Mouse (Mus musculus) forebrain, embryonic 14.5 days (tissue): ENCODE data around the gene Cdk5rap2. TPM values are rescaled to one million over a fixed set of nuclear protein-coding genes. Genes with fewer than 3 reads are reported as not detected.

ENCODE experiments used
- ATAC-seq: fragments of 200-750 bp; cut with Nextera tagmentation; 2 replicates; pipeline ENCODE4 v1.8.0; 2017; ENCODE audit warnings: mild to moderate bottlenecking, moderate library complexity
- DNase-seq: peaks from one replicate; pipeline ENCODE4 v3.0.0-alpha.2; 2015; ENCODE audit warnings: low spot score
- H3K27ac ChIP-seq: fragments of 300-500 bp; sonication (generic); 2 replicates; pipeline ENCODE4 v1.5.1; 2014; ENCODE audit warnings: low read depth, mild to moderate bottlenecking, control low read depth, low read length, moderate library complexity
- H3K27me3 ChIP-seq: fragments of 300-500 bp; sonication (generic); replicated peaks from 2 replicates; pipeline ENCODE4 v1.6.1; 2014; ENCODE audit warnings: low read length, control low read depth, mixed read lengths; ENCODE audit not compliant: control insufficient read depth, insufficient read depth
- H3K36me3 ChIP-seq: fragments of 300-500 bp; sonication (generic); 2 replicates; pipeline ENCODE4 v1.6.1; 2014; ENCODE audit warnings: low read length, control low read depth; ENCODE audit not compliant: control insufficient read depth, insufficient read depth
- H3K4me1 ChIP-seq: fragments of 300-500 bp; sonication (generic); 2 replicates; pipeline ENCODE4 v1.6.1; 2014; ENCODE audit warnings: antibody characterized with exemption, low read length, control low read depth; ENCODE audit not compliant: control insufficient read depth, insufficient read depth
- H3K4me2 ChIP-seq: fragments of 300-500 bp; sonication (generic); 2 replicates; pipeline ENCODE4 v1.6.1; 2014; ENCODE audit warnings: mild to moderate bottlenecking, control low read depth, low read length
- H3K4me3 ChIP-seq: fragments of 300-500 bp; sonication (generic); 2 replicates; pipeline ENCODE4 v1.5.1; 2014; ENCODE audit warnings: low read depth, low read length, control low read depth
- H3K9ac ChIP-seq: fragments of 300-500 bp; sonication (generic); 2 replicates; pipeline ENCODE4 v1.6.1; 2014; ENCODE audit warnings: mild to moderate bottlenecking, low read length, control low read depth, moderate library complexity
- H3K9me3 ChIP-seq: fragments of 300-500 bp; sonication (generic); replicated peaks from 2 replicates; pipeline ENCODE4 v1.6.1; 2016; ENCODE audit warnings: low read length, control low read depth, mixed read lengths; ENCODE audit not compliant: control insufficient read depth
- WGBS: fragments of 180-500 bp; shearing (Covaris S2); extraction: QIAGEN DNeasy Blood & Tissue Kit; methylation state at CpG from one replicate; pipeline ENCODE4 v1.1.7; 2014; 5-methylcytosine and 5-hydroxymethylcytosine counted together
- polyA plus RNA-seq: library from polyadenylated mRNA; unstranded; fragments of >200 nt; fragmentation: Nextera tagmentation; extraction: Ambion mirVana; gene quantifications from 2 replicates; pipeline ENCODE4 v1.2.1, GENCODE M21; 2014

Cdk5rap2 gene
- polyA plus RNA-seq, 1 experiment from 2014 or later, result 14.7 TPM

GRCm38 (mm10) chr4:70262850-70263249 is 147.4 kb downstream of the Cdk5rap2 start:
- Histone ChIP-seq H3K4me1 (peaks cover 10% of the 10 kb centered on the region), H3K9me3 (no peaks in the 10 kb centered on the region), H3K36me3 (peaks cover 40% of the 10 kb centered on the region), H3K9ac (no peak overlapping the region), H3K4me2 (no peak overlapping the region), H3K4me3 (no peak overlapping the region), H3K27me3 (no peaks in the 10 kb centered on the region), H3K27ac (no peak overlapping the region)
- ATAC-seq (no peak), DNase-seq (no peak)
- 81% methylated on average over 5 of the region's 5 CpGs for WGBS

GRCm38 (mm10) chr4:70261315-70261714 is 148.9 kb downstream of the Cdk5rap2 start:
- H3K4me1 ChIP-seq, result peaks cover 10% of the 10 kb centered on the region
- H3K9me3 ChIP-seq, result no peaks in the 10 kb centered on the region
- H3K27me3 ChIP-seq, result no peaks in the 10 kb centered on the region
- no peak overlapping the region for H3K4me3 ChIP-seq
- 91% methylated on average over 5 of the region's 5 CpGs for WGBS
- no peak overlapping the region for H3K4me2 ChIP-seq
- H3K36me3 ChIP-seq, result peaks cover 48% of the 10 kb centered on the region
- ATAC-seq (no peak), DNase-seq (no peak)
- H3K27ac ChIP-seq, result no peak overlapping the region
- H3K9ac ChIP-seq, result no peak overlapping the region

GRCm38 (mm10) chr4:70260419-70260807 is 149.8 kb downstream of the Cdk5rap2 start:
- 90% methylated on average over 11 of the region's 11 CpGs for WGBS
- DNase-seq (no peak), ATAC-seq (no peak)
- Histone ChIP-seq H3K9me3 (no peaks in the 10 kb centered on the region), H3K9ac (no peak overlapping the region), H3K4me1 (peaks cover 10% of the 10 kb centered on the region), H3K27me3 (no peaks in the 10 kb centered on the region), H3K4me3 (no peak overlapping the region), H3K4me2 (no peak overlapping the region), H3K36me3 (peaks cover 50% of the 10 kb centered on the region), H3K27ac (no peak overlapping the region)

- WGBS, result 63% methylated on average over 3 of the region's 3 CpGs
- H3K4me3 ChIP-seq, result no peak overlapping the region
- peaks cover 10% of the 10 kb centered on the region for H3K4me1 ChIP-seq
- no peak overlapping the region for H3K9ac ChIP-seq
- H3K27me3 ChIP-seq, result no peaks in the 10 kb centered on the region
- H3K27ac ChIP-seq, result peak overlapping the region; percentile 44; the same call in 1 of the 2 replicates
- ATAC-seq (peak; percentile 80), DNase-seq (peak; percentile 70)
- no peaks in the 10 kb centered on the region for H3K9me3 ChIP-seq
- peaks cover 52% of the 10 kb centered on the region for H3K36me3 ChIP-seq
- no peak overlapping the region for H3K4me2 ChIP-seq
Observed at GRCm38 (mm10) chr4:70259726-70260418, 150.4 kb downstream of the Cdk5rap2 start.

GRCm38 (mm10) chr4:70258826-70259225 is 151.4 kb downstream of the Cdk5rap2 start:
- 64% methylated on average over 9 of the region's 9 CpGs for WGBS
- DNase-seq, result no peak
- 0 out of 2 replicates have a peak overlapping the region, but pooled peaks have one; percentile 27 for H3K27ac ChIP-seq

GRCm38 (mm10) chr4:70258205-70258604 is 152.0 kb downstream of the Cdk5rap2 start:
- Histone ChIP-seq H3K9me3 (no peaks in the 10 kb centered on the region), H3K36me3 (peaks cover 46% of the 10 kb centered on the region), H3K4me3 (no peak overlapping the region), H3K27me3 (no peaks in the 10 kb centered on the region), H3K27ac (0 out of 2 replicates have a peak overlapping the region, but pooled peaks have one; percentile 27), H3K4me2 (no peak overlapping the region), H3K9ac (no peak overlapping the region), H3K4me1 (peaks cover 10% of the 10 kb centered on the region)
- ATAC-seq (peak; percentile 63; the same call in 1 of the 2 replicates), DNase-seq (peak; percentile 69)
- 77% methylated on average over 6 of the region's 6 CpGs for WGBS

More at GRCm38 (mm10) chr4:70258826-70259225, 151.4 kb downstream of the Cdk5rap2 start:
- Histone ChIP-seq H3K9me3 (no peaks in the 10 kb centered on the region), H3K9ac (no peak overlapping the region), H3K36me3 (peaks cover 52% of the 10 kb centered on the region), H3K4me3 (no peak overlapping the region), H3K4me2 (no peak overlapping the region), H3K27me3 (no peaks in the 10 kb centered on the region), H3K4me1 (peaks cover 10% of the 10 kb centered on the region)
- ATAC-seq, result no peak

GRCm38 (mm10) chr4:70251782-70252181 is 158.5 kb downstream of the Cdk5rap2 start:
- peaks cover 32% of the 10 kb centered on the region for H3K36me3 ChIP-seq
- H3K9me3 ChIP-seq, result no peaks in the 10 kb centered on the region
- 93% methylated on average over 5 of the region's 5 CpGs for WGBS
- no peak overlapping the region for H3K9ac ChIP-seq
- no peaks in the 10 kb centered on the region for H3K4me1 ChIP-seq
- ATAC-seq, result no peak
- H3K27ac ChIP-seq, result no peak overlapping the region
- H3K4me2 ChIP-seq, result no peak overlapping the region
- H3K27me3 ChIP-seq, result no peaks in the 10 kb centered on the region
- DNase-seq, result no peak
- no peak overlapping the region for H3K4me3 ChIP-seq

- DNase-seq (no peak), ATAC-seq (no peak)
- H3K9me3 ChIP-seq, result no peaks in the 10 kb centered on the region
- H3K4me1 ChIP-seq, result no peaks in the 10 kb centered on the region
- WGBS, result 86% methylated on average over 6 of the region's 6 CpGs
- no peak overlapping the region for H3K4me2 ChIP-seq
- no peaks in the 10 kb centered on the region for H3K27me3 ChIP-seq
- no peak overlapping the region for H3K27ac ChIP-seq
- H3K4me3 ChIP-seq, result no peak overlapping the region
- H3K36me3 ChIP-seq, result peaks cover 48% of the 10 kb centered on the region
- H3K9ac ChIP-seq, result no peak overlapping the region
Observed at GRCm38 (mm10) chr4:70245706-70246105, 164.5 kb downstream of the Cdk5rap2 start.

- no peak overlapping the region for H3K4me2 ChIP-seq
- no peaks in the 10 kb centered on the region for H3K4me1 ChIP-seq
- no peaks in the 10 kb centered on the region for H3K27me3 ChIP-seq
- no peak overlapping the region for H3K4me3 ChIP-seq
- H3K9me3 ChIP-seq, result no peaks in the 10 kb centered on the region
- H3K9ac ChIP-seq, result no peak overlapping the region
- DNase-seq (no peak), ATAC-seq (no peak)
- H3K36me3 ChIP-seq, result peaks cover 55% of the 10 kb centered on the region
- WGBS, result 41% methylated on average over 3 of the region's 3 CpGs
- H3K27ac ChIP-seq, result no peak overlapping the region
Observed at GRCm38 (mm10) chr4:70243561-70244120, 166.6 kb downstream of the Cdk5rap2 start.
